Mouse (Mus musculus): Measurements from ENCODE around the gene 2410004B18Rik. TPM values are rescaled to one million over a fixed set of nuclear protein-coding genes. Genes with fewer than 3 reads are reported as not detected.

2410004B18Rik gene
- polyA plus RNA-seq, 1 experiment from 2014 or later, result 45.5 TPM

DNA sequence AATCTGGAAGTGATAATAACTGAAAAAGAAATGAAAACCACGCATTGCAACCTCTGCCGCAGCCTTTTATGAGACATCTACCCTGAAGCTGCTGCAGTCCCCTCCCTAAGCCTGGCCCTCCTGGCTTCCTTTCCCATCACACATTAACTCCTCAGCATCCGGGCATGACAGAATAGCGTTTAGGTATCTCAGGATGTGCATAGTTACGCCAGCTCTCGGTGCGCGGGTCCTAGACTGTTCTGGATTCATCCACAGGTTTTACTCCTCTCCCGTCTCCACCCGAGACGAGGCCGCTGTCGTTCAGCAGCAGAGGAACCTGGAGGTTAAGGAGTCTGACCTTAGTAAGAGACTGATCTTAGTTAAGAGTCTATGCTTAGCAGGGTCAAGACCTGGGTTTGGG is 53.3 kb downstream of the 2410004B18Rik start:
- H3K27me3 ChIP-seq (ENCODE audit: control insufficient read depth, insufficient read depth, low read length), result no peaks in the 10 kb centered on the region
- peak overlapping the region; percentile 41 for H3K27ac ChIP-seq (ENCODE audit: low read length)
- peak overlapping the region; percentile 64 for H3K4me2 ChIP-seq (ENCODE audit: low read depth, low read length)
- peak overlapping the region; percentile 63 for H3K9ac ChIP-seq (ENCODE audit: low read length)
- H3K4me3 ChIP-seq (ENCODE audit: low read length), result peak overlapping the region; percentile 55
- no peak for ATAC-seq (replicated peaks; ENCODE audit: extremely low read depth, insufficient read depth, low FRiP score)
- 53% methylated on average over 13 of the region's 13 CpGs for WGBS
- H3K9me3 ChIP-seq (replicated peaks; ENCODE audit: control insufficient read depth, low read length), result no peaks in the 10 kb centered on the region
- peaks cover 33% of the 10 kb centered on the region for H3K4me1 ChIP-seq (ENCODE audit: control insufficient read depth, insufficient read depth, low read length)
- no peaks in the 10 kb centered on the region for H3K36me3 ChIP-seq (ENCODE audit: control insufficient read depth, insufficient read depth)

DNA sequence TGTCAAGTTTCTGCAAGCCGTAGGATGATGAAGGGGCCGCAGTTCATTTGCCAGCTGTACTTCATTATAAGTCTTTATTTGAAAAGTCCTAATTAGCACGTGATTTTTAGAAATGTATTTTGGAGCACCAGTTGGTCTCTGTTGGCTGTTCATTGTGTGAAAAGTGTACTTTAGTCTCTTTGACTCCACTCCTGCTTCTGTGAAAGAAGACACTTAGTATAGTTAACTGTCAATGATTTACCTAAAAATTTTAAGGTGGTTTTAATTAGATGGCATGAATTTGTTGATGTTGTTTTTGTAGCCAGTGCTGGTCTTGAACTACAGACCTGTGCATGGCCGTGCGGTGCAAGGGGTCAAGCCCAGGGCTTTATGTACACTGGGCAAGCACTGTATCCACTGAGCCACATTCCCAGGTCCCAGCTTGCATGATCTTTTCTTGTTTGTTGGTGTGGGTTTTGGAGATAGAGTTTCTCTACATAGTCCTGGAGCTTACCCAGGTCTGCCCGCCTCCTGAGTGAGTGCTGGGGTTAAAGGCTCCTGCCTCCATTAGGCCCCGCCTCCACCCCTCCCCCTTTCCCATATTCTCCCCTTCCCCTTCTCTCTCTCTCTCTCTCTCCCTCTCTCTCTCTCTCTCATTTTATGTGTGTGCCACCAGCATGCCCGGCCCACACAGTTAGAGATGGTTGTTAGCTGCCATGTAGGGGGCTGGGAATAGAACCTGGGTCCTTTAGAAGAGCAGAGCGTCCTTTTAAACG is 54.3 kb downstream of the 2410004B18Rik start:
- Histone ChIP-seq H3K4me1 (ENCODE audit: control insufficient read depth, insufficient read depth, low read length) (peaks cover 25% of the 10 kb centered on the region), H3K9ac (ENCODE audit: low read length) (peak overlapping the region; percentile 63), H3K27ac (ENCODE audit: low read length) (peak overlapping the region; percentile 69), H3K4me2 (ENCODE audit: low read depth, low read length) (peak overlapping the region; percentile 64), H3K4me3 (ENCODE audit: low read length) (peak overlapping the region; percentile 55), H3K9me3 (replicated peaks; ENCODE audit: control insufficient read depth, low read length) (no peaks in the 10 kb centered on the region), H3K27me3 (ENCODE audit: control insufficient read depth, insufficient read depth, low read length) (no peaks in the 10 kb centered on the region), H3K36me3 (ENCODE audit: control insufficient read depth, insufficient read depth) (no peaks in the 10 kb centered on the region)
- 66% methylated on average over 10 of the region's 10 CpGs for WGBS
- ATAC-seq (replicated peaks; ENCODE audit: extremely low read depth, insufficient read depth, low FRiP score), result no peak

DNA sequence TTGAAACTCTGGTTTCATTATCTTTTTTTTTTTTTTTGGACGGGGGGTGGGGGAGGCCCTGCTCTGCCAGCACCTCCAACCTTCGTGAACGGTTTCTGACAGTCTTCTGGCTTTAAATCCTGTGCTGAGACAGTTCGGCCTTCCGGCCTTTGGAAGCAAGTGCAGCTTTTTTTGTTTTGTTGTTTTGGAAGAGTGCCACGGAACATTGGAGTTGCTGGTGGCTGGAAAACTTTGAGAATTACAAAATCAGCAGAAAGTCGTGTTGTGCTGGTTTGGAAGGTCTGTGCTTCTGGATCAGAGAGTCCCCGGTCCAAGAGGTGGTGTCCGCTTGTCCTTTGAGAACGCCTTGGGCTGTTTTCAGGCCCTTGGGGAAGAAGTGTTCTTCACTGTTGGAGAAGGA is 55.0 kb downstream of the 2410004B18Rik start:
- Histone ChIP-seq H3K9ac (ENCODE audit: low read length) (peak overlapping the region; percentile 34), H3K4me3 (ENCODE audit: low read length) (peak overlapping the region; percentile 55), H3K9me3 (replicated peaks; ENCODE audit: control insufficient read depth, low read length) (no peaks in the 10 kb centered on the region), H3K36me3 (ENCODE audit: control insufficient read depth, insufficient read depth) (no peaks in the 10 kb centered on the region), H3K4me1 (ENCODE audit: control insufficient read depth, insufficient read depth, low read length) (peaks cover 25% of the 10 kb centered on the region), H3K4me2 (ENCODE audit: low read depth, low read length) (peak overlapping the region; percentile 64), H3K27me3 (ENCODE audit: control insufficient read depth, insufficient read depth, low read length) (no peaks in the 10 kb centered on the region), H3K27ac (ENCODE audit: low read length) (peak overlapping the region; percentile 69)
- no peak for ATAC-seq (replicated peaks; ENCODE audit: extremely low read depth, insufficient read depth, low FRiP score)
- WGBS, result 38% methylated on average over 10 of the region's 10 CpGs

DNA sequence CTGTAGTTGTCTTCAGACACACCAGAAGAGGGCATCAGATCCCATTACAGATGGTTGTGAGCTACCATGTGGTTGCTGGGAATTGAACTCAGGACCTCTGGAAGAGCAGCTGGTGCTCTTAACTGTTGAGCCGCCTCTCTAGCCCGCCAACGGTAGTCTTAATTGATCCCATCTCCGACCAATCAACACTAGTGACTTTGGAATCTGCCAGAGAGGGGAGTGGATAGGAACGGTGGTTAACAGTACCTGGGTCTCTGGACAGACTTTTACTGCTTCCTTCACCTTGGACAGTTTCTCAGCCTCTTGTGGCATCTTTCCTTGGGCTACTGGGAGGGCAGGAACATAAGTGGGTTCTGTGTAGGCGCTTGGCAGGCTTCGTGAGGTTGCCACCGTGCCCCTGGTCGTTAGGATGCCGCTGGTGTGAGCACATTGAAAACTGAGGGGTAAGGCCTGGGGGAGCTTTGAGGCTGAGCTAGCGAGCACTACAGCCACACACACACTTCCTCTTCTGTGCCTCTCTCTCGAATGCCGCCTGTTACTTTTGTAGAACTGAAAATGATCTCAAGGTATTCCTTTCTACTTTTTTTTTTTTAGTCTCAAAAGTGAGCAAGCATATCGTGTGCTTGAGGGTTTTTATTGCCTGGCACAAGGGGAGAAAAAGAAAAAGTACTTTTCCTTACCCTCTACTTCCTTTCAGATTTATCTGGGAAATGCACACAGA is 55.8 kb downstream of the 2410004B18Rik start:
- WGBS, result 65% methylated on average over 14 of the region's 14 CpGs
- no peaks in the 10 kb centered on the region for H3K9me3 ChIP-seq (replicated peaks; ENCODE audit: control insufficient read depth, low read length)
- no peak for ATAC-seq (replicated peaks; ENCODE audit: extremely low read depth, insufficient read depth, low FRiP score)
- H3K27me3 ChIP-seq (ENCODE audit: control insufficient read depth, insufficient read depth, low read length), result no peaks in the 10 kb centered on the region
- H3K9ac ChIP-seq (ENCODE audit: low read length), result no peak overlapping the region
- H3K36me3 ChIP-seq (ENCODE audit: control insufficient read depth, insufficient read depth), result peaks cover 5% of the 10 kb centered on the region
- H3K4me1 ChIP-seq (ENCODE audit: control insufficient read depth, insufficient read depth, low read length), result peaks cover 25% of the 10 kb centered on the region
- H3K4me2 ChIP-seq (ENCODE audit: low read depth, low read length), result peak overlapping the region; percentile 64
- peak overlapping the region; percentile 69; the same call in 1 of the 2 replicates for H3K27ac ChIP-seq (ENCODE audit: low read length)
- H3K4me3 ChIP-seq (ENCODE audit: low read length), result peak overlapping the region; percentile 10; the same call in 1 of the 2 replicates

Other genes with a start within 250 kb of the 2410004B18Rik start
- gene Ddah1, start 179.3 kb upstream of the 2410004B18Rik start, polyA plus RNA-seq (2015; fragmentation: Nextera tagmentation; extraction: Ambion mirVana), result 17.4 and 22.2 TPM in 2 replicates
- gene Bcl10, start 15.2 kb upstream of the 2410004B18Rik start, polyA plus RNA-seq (2015; fragmentation: Nextera tagmentation; extraction: Ambion mirVana), result 41.8 and 49.1 TPM in 2 replicates
- 10.2 and 10.3 TPM in 2 replicates for gene Syde2, start 49.9 kb downstream of the 2410004B18Rik start, polyA plus RNA-seq (2015; fragmentation: Nextera tagmentation; extraction: Ambion mirVana)
- 0.37 and 0.74 TPM in 2 replicates for gene Wdr63, start 170.1 kb downstream of the 2410004B18Rik start, polyA plus RNA-seq (2015; fragmentation: Nextera tagmentation; extraction: Ambion mirVana)
- 0.79 and 1.1 TPM in 2 replicates for gene Mcoln3, start 179.4 kb downstream of the 2410004B18Rik start, polyA plus RNA-seq (2015; fragmentation: Nextera tagmentation; extraction: Ambion mirVana)
- 0.97 and 3.2 TPM in 2 replicates for gene Mcoln2, start 211.8 kb downstream of the 2410004B18Rik start, polyA plus RNA-seq (2015; fragmentation: Nextera tagmentation; extraction: Ambion mirVana)

All from heart, embryonic 16.5 days (tissue).